Mouse (Mus musculus) megakaryocyte progenitor cell, adult 5-6 weeks (primary cell): ENCODE results near the gene 2010315B03Rik. TPM values are rescaled to one million over a fixed set of nuclear protein-coding genes. Genes with fewer than 3 reads are reported as not detected.

Experiments used
- total RNA-seq, 2 experiments: library from RNA; stranded (forward) in 1 of 2; stranded (reverse) in 1 of 2; fragments of 157-497, 149-512 nt in 1 of 2; fragments of 200-1000 nt in 1 of 2; gene quantifications; 2 replicates each; pipeline versions ENCODE4 v1.2.3 to v1.2.4; 2015 to 2017

The 2010315B03Rik gene
- total RNA-seq, 2 experiments from 2014 or later, result 12.0 to 14.2 TPM

Other genes with a start within 250 kb of the 2010315B03Rik start
- 75.3 and 101 TPM in 2 replicates for gene Ccr2, start 210.7 kb downstream of the 2010315B03Rik start, total RNA-seq (2015)
- 102 and 119 TPM in 2 replicates for gene Ccr2, start 210.7 kb downstream of the 2010315B03Rik start, total RNA-seq (2017)
- 0.39 and 3.8 TPM in 2 replicates for gene Ccr5, start 191.2 kb downstream of the 2010315B03Rik start, total RNA-seq (2015)
- gene Ccr5, start 191.2 kb downstream of the 2010315B03Rik start, total RNA-seq (2017), result 0.54 and 0.87 TPM in 2 replicates
- gene Ppp2r3d, start 164.2 kb upstream of the 2010315B03Rik start, total RNA-seq (2015), result 21.9 and 26.2 TPM in 2 replicates
- gene Ppp2r3d, start 164.2 kb upstream of the 2010315B03Rik start, total RNA-seq (2017), result 11.1 and 18.2 TPM in 2 replicates
- gene Gm21836, start 181.1 kb upstream of the 2010315B03Rik start, total RNA-seq (2015), result not detected in 2 replicates
- not detected in 2 replicates for gene Gm21836, start 181.1 kb upstream of the 2010315B03Rik start, total RNA-seq (2017)